ENCODE assay signal across 12 mouse cellular contexts in the genomic region with DNA sequence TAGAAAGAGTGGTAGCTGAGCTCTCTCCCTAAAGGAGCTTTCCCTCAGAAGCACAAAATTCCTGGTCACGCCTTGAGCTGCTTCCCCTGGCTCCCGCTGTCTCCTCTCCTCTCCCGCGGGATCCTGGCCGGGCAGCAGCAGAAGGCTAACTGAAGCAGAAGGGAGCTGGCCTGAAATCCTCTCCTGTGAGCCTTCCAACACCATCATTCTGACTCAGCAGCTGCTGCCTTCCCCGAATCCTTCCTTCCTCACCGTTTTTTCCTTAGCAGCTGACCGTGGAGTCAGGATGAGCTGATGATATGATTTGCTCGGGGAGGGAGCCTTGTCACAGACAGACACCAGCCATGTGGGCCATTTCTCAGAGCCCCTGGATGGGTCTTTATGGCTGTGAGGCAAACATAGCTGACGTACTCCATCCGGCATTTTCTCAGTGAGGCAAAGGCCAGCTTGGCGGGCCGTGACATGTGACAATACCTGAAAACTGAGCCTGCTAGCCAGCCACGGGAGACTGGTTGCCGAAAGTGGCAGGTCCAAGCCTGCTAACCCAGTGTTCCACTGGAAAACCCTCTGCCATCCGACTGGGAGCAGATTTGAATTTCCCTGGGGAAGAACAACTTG. TPM values are rescaled to one million over a fixed set of nuclear protein-coding genes. Genes with fewer than 3 reads are reported as not detected.
DNase-seq lines count a peak whose midpoint lies in the region; ATAC-seq and TF ChIP-seq lines count a peak whose summit lies in the region.
"Had no signal": no experiment of that assay in that cellular context is flagged by ENCODE, and none has a peak within 500 bp of the region (broad histone marks: within the 10 kb centered on the region; RNA-seq: fewer than 3 reads in every experiment).

No protein-coding gene starts in this region.

- H3K4me1 ChIP-seq in forebrain, embryonic 11.5 days (replicated peaks; ENCODE audit: control insufficient read depth, insufficient read depth, low read length) = 0 out of 2 replicates have a peak, but pooled peaks cover 4% of the 10 kb centered on the region
- no peaks in the 10 kb centered on the region for H3K4me1 ChIP-seq in forebrain, postnatal 0 days (ENCODE audit: insufficient read depth)
- peaks cover 9% of the 10 kb centered on the region; the same call in 1 of the 2 replicates for H3K4me1 ChIP-seq in lung, postnatal 0 days (ENCODE audit: insufficient read depth, low read depth, low read length)
- H3K4me1 ChIP-seq in stomach, embryonic 14.5 days (ENCODE audit: control insufficient read depth, insufficient read depth, low read length) = peaks cover 38% of the 10 kb centered on the region

- ATAC-seq in forebrain, embryonic 11.5 days (replicated peaks; ENCODE audit: low FRiP score) = no peak
- ATAC-seq in forebrain, postnatal 0 days = no peak
- ATAC-seq in lung, postnatal 0 days = no peak
- ATAC-seq in stomach, embryonic 14.5 days (ENCODE audit: insufficient number of reproducible peaks, insufficient read depth, low FRiP score, low read depth) = no peak
- ATAC-seq: activated CD4-positive, CD25-positive, alpha-beta regulatory T cell, adult 4 months; midbrain, embryonic 13.5 days had no signal

- TF ChIP-seq CTCF in forebrain, postnatal 0 days (IDR thresholded peaks at IDR 0.05; ENCODE audit: low read depth) = no peak
- no peak for TF ChIP-seq CTCF in lung, postnatal 0 days (IDR thresholded peaks at IDR 0.05)

- H3K9ac ChIP-seq in forebrain, embryonic 11.5 days (ENCODE audit: low read length) = no peak overlapping the region
- no peak overlapping the region for H3K9ac ChIP-seq in forebrain, postnatal 0 days
- no peak overlapping the region for H3K9ac ChIP-seq in lung, postnatal 0 days (replicated peaks; ENCODE audit: low read depth)
- H3K9ac ChIP-seq in stomach, embryonic 14.5 days (replicated peaks; ENCODE audit: low read depth, low read length) = no peak overlapping the region
- H3K9ac ChIP-seq: midbrain, embryonic 13.5 days had no signal

- no peaks in the 10 kb centered on the region for H3K36me3 ChIP-seq in forebrain, embryonic 11.5 days (ENCODE audit: control insufficient read depth, insufficient read depth, low read length)
- H3K36me3 ChIP-seq in forebrain, postnatal 0 days (ENCODE audit: insufficient read depth) = no peaks in the 10 kb centered on the region
- H3K36me3 ChIP-seq in lung, postnatal 0 days (ENCODE audit: insufficient read depth, low read length) = no peaks in the 10 kb centered on the region
- no peaks in the 10 kb centered on the region for H3K36me3 ChIP-seq in stomach, embryonic 14.5 days (ENCODE audit: control insufficient read depth, insufficient read depth, low read length)
- H3K36me3 ChIP-seq: midbrain, embryonic 13.5 days had no signal

- H3K27me3 ChIP-seq in forebrain, embryonic 11.5 days (ENCODE audit: control insufficient read depth, insufficient read depth, low read length) = no peaks in the 10 kb centered on the region
- no peaks in the 10 kb centered on the region for H3K27me3 ChIP-seq in forebrain, postnatal 0 days (ENCODE audit: insufficient read depth, low read length)
- no peaks in the 10 kb centered on the region for H3K27me3 ChIP-seq in lung, postnatal 0 days (replicated peaks; ENCODE audit: insufficient read depth, low read length)
- H3K27me3 ChIP-seq in stomach, embryonic 14.5 days (ENCODE audit: control insufficient read depth, insufficient read depth, low read length) = no peaks in the 10 kb centered on the region

- 78% methylated on average over 16 of the region's 16 CpGs for whole genome bisulfite sequencing in forebrain, embryonic 11.5 days
- 66% methylated on average over 16 of the region's 16 CpGs for WGBS in forebrain, postnatal 0 days
- WGBS in lung, postnatal 0 days = 67% methylated on average over 16 of the region's 16 CpGs
- 45% methylated on average over 16 of the region's 16 CpGs for WGBS in stomach, embryonic 14.5 days

- H3K27ac ChIP-seq in forebrain, embryonic 11.5 days (ENCODE audit: low read depth, low read length) = no peak overlapping the region
- H3K27ac ChIP-seq in forebrain, postnatal 0 days (ENCODE audit: low read depth, low read length) = no peak overlapping the region
- H3K27ac ChIP-seq in lung, postnatal 0 days (ENCODE audit: low read length) = no peak overlapping the region
- H3K27ac ChIP-seq in stomach, embryonic 14.5 days (ENCODE audit: low read length) = peak overlapping the region; percentile 70; the same call in 1 of the 2 replicates
- H3K27ac ChIP-seq: midbrain, embryonic 13.5 days had no signal

- H3K4me2 ChIP-seq in forebrain, embryonic 11.5 days (ENCODE audit: low read depth, low read length, severe bottlenecking) = no peak overlapping the region
- no peak overlapping the region for H3K4me2 ChIP-seq in forebrain, postnatal 0 days (ENCODE audit: low read depth)
- H3K4me2 ChIP-seq in lung, postnatal 0 days (replicated peaks; ENCODE audit: low read depth, low read length) = no peak overlapping the region
- H3K4me2 ChIP-seq in stomach, embryonic 14.5 days (replicated peaks; ENCODE audit: low read depth, low read length) = no peak overlapping the region
- H3K4me2 ChIP-seq: midbrain, embryonic 13.5 days had no signal

- DNase-seq in forebrain, embryonic 11.5 days (ENCODE audit: low spot score) = peak; percentile 39
- DNase-seq in forebrain, postnatal 0 days = no peak
- peak; percentile 39 for DNase-seq in lung, postnatal 10 days
- DNase-seq in lung, postnatal 0 days (ENCODE audit: low spot score) = no peak
- peak; percentile 73 for DNase-seq in gastrocnemius, postnatal 25 days
- DNase-seq in urinary bladder, postnatal 10 days (ENCODE audit: low spot score) = no peak
- DNase-seq in thymus, postnatal 14 days = no peak

- H3K4me3 ChIP-seq in forebrain, embryonic 11.5 days (ENCODE audit: low read depth, low read length) = no peak overlapping the region
- no peak overlapping the region for H3K4me3 ChIP-seq in forebrain, postnatal 0 days (ENCODE audit: low read depth, low read length)
- H3K4me3 ChIP-seq in lung, postnatal 0 days (ENCODE audit: low read depth, low read length) = no peak overlapping the region
- H3K4me3 ChIP-seq in stomach, embryonic 14.5 days (ENCODE audit: low read depth, low read length) = no peak overlapping the region
- H3K4me3 ChIP-seq: midbrain, embryonic 13.5 days had no signal

- no peak for TF ChIP-seq EP300 in lung, postnatal 0 days (IDR thresholded peaks at IDR 0.05)

- no peaks in the 10 kb centered on the region for H3K9me3 ChIP-seq in forebrain, embryonic 11.5 days (ENCODE audit: control insufficient read depth, low read length)
- no peaks in the 10 kb centered on the region for H3K9me3 ChIP-seq in forebrain, postnatal 0 days (ENCODE audit: low read length)
- no peaks in the 10 kb centered on the region for H3K9me3 ChIP-seq in lung, postnatal 0 days (ENCODE audit: low read length)
- no peaks in the 10 kb centered on the region for H3K9me3 ChIP-seq in stomach, embryonic 14.5 days (ENCODE audit: control insufficient read depth, low read depth, low read length)
- H3K9me3 ChIP-seq: midbrain, embryonic 13.5 days had no signal

RNA-seq across cellular contexts. Expression of a gene that starts 6.8 kb away (rescaled TPM):
- polyA plus RNA-seq in forebrain, embryonic 11.5 days (2014; fragmentation: Nextera tagmentation; extraction: Ambion mirVana) = 23.2 and 24.2 TPM in 2 replicates
- 41.8 and 52.2 TPM in 2 replicates for total RNA-seq in forebrain, postnatal 0 days (2014; rRNA removed)
- 25.9 and 30.4 TPM in 2 replicates for polyA plus RNA-seq in forebrain, postnatal 0 days (2015; fragmentation: Nextera tagmentation; extraction: Ambion mirVana)
- 57.7 and 69.7 TPM in 2 replicates for polyA plus RNA-seq in lung, postnatal 0 days (2015; fragmentation: Nextera tagmentation; extraction: Ambion mirVana)
- 10 to 100 TPM; 24.2 to 25.3 TPM for total RNA-seq in gastrocnemius, postnatal 25 days (2021)
- polyA plus RNA-seq in stomach, embryonic 14.5 days (2014; fragmentation: Nextera tagmentation; extraction: Ambion mirVana) = 34.0 and 35.7 TPM in 2 replicates

RNA-seq across cellular contexts. Expression of a gene that starts 57.8 kb away (rescaled TPM):
- not detected in 2 replicates for polyA plus RNA-seq in forebrain, embryonic 11.5 days (2014; fragmentation: Nextera tagmentation; extraction: Ambion mirVana)
- total RNA-seq in forebrain, postnatal 0 days (2014; rRNA removed) = not detected in 2 replicates
- not detected in 2 replicates for polyA plus RNA-seq in forebrain, postnatal 0 days (2015; fragmentation: Nextera tagmentation; extraction: Ambion mirVana)
- polyA plus RNA-seq in lung, postnatal 0 days (2015; fragmentation: Nextera tagmentation; extraction: Ambion mirVana) = 0.07 TPM in 1 of 2 replicates, not detected in the other
- total RNA-seq in gastrocnemius, postnatal 25 days (2021) = not detected
- not detected in 2 replicates for polyA plus RNA-seq in stomach, embryonic 14.5 days (2014; fragmentation: Nextera tagmentation; extraction: Ambion mirVana)
- total RNA-seq: left cerebral cortex, postnatal 25 days had no signal
- polyA plus RNA-seq: gonadal fat pad, adult 2 months; midbrain, embryonic 13.5 days had no signal

RNA-seq across cellular contexts. Expression of a gene that starts 58.0 kb away (rescaled TPM):
- 1.4 and 1.6 TPM in 2 replicates for polyA plus RNA-seq in forebrain, embryonic 11.5 days (2014; fragmentation: Nextera tagmentation; extraction: Ambion mirVana)
- 25.6 and 31.8 TPM in 2 replicates for total RNA-seq in forebrain, postnatal 0 days (2014; rRNA removed)
- polyA plus RNA-seq in forebrain, postnatal 0 days (2015; fragmentation: Nextera tagmentation; extraction: Ambion mirVana) = 12.2 and 15.3 TPM in 2 replicates
- 3.0 TPM in 2 replicates for polyA plus RNA-seq in lung, postnatal 0 days (2015; fragmentation: Nextera tagmentation; extraction: Ambion mirVana)
- under 1 TPM in 1 of 2 experiments, not detected in 1; 0.19 TPM for total RNA-seq in gastrocnemius, postnatal 25 days (2021)
- 1.4 and 2.2 TPM in 2 replicates for polyA plus RNA-seq in stomach, embryonic 14.5 days (2014; fragmentation: Nextera tagmentation; extraction: Ambion mirVana)

Comparison
In these comparisons a context has a peak if more than half of its experiments do, and no peak if none do; other contexts are left out.
1. DNase-seq: peak in forebrain, embryonic 11.5 days (single experiment), lung, postnatal 10 days (single experiment) and gastrocnemius, postnatal 25 days (single experiment); none in forebrain, postnatal 0 days (single experiment), lung, postnatal 0 days (single experiment), urinary bladder, postnatal 10 days (single experiment) and thymus, postnatal 14 days (single experiment).